Mouse (Mus musculus): ENCODE data around the gene Gm8439. TPM values are rescaled to one million over a fixed set of nuclear protein-coding genes. Genes with fewer than 3 reads are reported as not detected.
A peak's percentile ranks its signal among the peaks of the same experiment; 100 is the strongest.
"Not testable (repeated sequence)": the region's sequence is repeated elsewhere in the genome, so short reads cannot be mapped to it uniquely, and the experiment has no call there.

Gm8439 gene
- total RNA-seq, 2 experiments from 2014 or later = not detected

DNA sequence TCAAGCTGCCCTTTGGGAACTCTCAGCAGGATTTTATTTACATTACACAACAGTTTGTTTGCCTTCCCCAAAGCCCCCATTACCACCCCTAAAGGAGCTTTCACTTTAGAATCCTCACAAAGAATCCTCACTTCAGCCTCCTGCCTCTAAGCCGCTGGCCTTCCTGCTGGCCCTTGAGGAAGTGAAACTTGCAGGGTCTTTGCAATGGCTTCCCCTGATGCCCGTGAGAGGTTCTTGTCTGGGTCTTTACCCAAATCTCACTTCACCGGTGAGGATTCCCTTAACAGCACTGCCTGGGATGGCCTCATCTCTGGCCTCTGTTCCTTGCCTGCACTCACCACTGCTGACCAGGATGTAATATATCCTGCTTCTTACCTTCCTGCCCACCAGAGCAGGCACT lies 525 bp downstream of the Gm8439 start:
- no peak for TF ChIP-seq CTCF (conservative IDR thresholded peaks at IDR 0.05)
- no peak for DNase-seq (ENCODE audit: low spot score in 2 of 2)
- H3K4me3 ChIP-seq = no peak overlapping the region

DNA sequence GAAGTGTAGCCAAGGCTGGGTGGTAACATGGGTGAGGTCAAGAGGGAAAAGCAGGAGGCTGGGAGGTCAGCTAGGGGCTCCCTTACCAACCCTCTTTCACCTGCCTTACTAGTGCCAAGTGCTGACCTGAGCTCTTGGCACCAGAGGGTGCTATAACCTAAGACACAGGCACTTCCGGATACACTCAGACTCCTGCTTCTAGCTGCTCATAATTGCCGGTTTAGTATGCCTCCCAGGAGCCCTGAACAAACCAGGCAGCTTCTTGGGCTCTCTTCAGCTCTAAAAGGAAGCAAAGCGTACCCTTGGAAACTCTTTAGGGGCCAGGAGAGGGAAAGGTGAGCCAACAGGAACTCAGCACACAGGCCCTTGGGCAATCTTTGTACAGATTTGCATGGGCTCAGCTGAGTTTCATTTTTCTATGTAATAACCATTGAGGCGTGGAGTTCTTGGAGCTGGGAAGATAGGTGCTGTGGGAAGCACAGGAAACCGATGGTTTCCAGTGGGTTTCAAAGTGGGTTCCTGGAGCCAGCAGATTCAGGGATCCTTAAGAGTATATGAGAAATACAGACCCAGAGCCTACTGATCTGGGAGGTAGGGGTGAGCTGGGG lies 1.4 kb downstream of the Gm8439 start:
- Histone ChIP-seq H3K27ac (no peak overlapping the region), H3K4me3 (no peak overlapping the region)
- peak; percentile 54 to 61 for DNase-seq (ENCODE audit: low spot score in 2 of 2)
- TF ChIP-seq CTCF (conservative IDR thresholded peaks at IDR 0.05) = peak; percentile 92

More for the DNA sequence above, 525 bp downstream of the Gm8439 start:
- no peak overlapping the region for H3K27ac ChIP-seq

DNA sequence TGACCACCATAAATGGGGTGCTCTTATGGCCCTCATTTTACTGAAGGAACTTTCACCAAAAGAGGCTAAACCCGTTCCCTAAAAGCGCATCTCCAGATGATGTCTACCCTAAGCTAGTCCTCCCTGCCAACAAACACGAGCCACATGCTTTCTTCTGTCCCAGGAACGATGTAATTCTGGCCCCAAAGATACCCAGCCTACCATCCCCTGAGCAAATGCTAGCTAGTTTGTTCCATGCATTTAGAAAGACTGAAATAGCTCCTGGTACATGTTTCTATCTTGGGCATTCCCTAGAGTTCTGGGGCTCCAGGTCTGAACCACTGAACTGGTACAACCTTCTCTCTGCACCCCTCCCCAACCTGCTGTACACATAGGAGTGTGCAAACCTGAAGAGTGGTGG lies 2.4 kb downstream of the Gm8439 start:
- no peak for DNase-seq (ENCODE audit: low spot score in 2 of 2)
- H3K4me3 ChIP-seq = no peak overlapping the region
- 0 out of 2 replicates have a peak overlapping the region, but pooled peaks have one; percentile 19 for H3K27ac ChIP-seq
- no peak for TF ChIP-seq CTCF (conservative IDR thresholded peaks at IDR 0.05)

DNA sequence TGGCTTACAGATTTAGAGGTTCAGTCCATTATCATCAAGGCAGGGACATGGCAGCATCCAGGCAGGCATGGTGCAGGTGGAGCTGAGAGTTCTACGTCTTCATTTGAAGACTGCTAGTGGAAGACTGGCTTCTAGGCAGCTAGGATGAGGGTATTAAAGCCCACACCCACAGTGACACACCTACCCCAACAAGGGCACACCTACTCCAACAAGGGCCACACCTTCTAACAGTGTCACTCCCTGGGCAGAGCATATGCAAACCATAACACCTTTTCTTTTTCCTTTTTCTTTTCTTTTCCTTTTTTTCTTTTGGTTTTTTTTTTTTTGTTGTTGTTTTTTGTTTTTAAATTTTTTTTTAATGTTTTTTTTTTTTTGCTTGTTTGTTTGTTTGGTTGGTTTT lies 7.7 kb downstream of the Gm8439 start:
- H3K27ac ChIP-seq; DNase-seq (ENCODE audit: low spot score in 2 of 2); H3K4me3 ChIP-seq: not testable (repeated sequence)

DNA sequence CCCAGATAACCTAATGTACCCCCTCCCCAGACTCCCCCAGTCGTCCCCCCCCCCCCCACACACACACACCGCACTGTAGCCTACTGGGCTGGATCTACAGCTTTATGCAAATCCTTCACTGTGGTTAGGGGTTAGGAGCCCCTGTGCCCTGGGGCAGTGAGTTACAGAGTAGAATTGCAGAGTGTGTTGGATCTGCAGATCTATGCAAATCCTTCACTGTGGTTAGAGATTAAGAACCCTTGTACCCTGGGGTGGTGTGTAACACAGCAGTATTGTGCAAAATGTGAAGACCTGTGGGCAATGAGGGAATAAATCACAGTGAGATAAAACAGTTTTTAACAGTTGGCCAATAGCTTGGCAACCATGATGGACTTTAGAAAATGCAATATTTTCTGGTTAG lies 10.4 kb downstream of the Gm8439 start:
- Histone ChIP-seq H3K4me3 (no peak overlapping the region), H3K27ac (no peak overlapping the region)
- no peak for DNase-seq (ENCODE audit: low spot score in 2 of 2)
- TF ChIP-seq CTCF (conservative IDR thresholded peaks at IDR 0.05) = no peak

DNA sequence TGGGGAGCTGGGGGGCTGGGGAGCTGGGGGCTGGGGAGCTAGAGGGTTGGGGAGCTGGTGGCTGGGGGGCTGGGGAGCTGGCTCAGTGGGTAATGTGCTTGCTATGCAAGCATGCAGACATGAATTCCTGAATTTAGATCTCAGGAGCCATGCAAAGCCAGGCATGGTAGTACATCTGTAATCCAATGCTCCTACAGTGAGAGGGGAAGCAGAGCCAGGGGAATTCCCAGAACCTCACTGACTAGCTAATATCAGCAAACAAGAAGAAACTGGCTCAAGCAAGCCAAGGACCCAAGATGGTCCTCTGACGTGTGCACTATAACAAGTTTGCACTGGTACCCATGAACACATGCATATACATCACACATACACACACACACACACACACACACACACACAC lies 13.2 kb downstream of the Gm8439 start:
- no peak overlapping the region for H3K27ac ChIP-seq
- TF ChIP-seq CTCF (conservative IDR thresholded peaks at IDR 0.05) = no peak
- DNase-seq (ENCODE audit: low spot score in 2 of 2) = no peak
- no peak overlapping the region for H3K4me3 ChIP-seq

DNA sequence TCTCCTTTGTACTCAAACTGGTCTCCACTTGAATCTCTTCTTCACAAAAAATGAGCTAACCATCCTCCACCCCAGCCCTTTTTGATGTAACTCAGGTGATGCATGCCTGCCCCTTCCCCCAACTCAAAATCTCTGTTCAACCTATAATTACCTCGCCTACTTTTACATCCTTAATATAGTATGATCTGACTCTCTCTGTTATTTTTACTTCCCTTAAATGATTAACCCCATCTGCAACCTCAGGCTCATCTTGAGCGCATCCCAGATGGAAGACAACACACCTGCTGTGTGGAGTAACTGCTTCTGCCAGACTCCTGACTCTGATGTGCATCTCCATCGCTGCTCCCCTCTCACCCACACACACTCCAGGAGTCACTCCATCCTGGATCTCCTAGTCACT lies 14.1 kb downstream of the Gm8439 start:
- DNase-seq (ENCODE audit: low spot score in 2 of 2) = no peak
- H3K27ac ChIP-seq = no peak overlapping the region
- no peak for TF ChIP-seq CTCF (conservative IDR thresholded peaks at IDR 0.05)
- no peak overlapping the region for H3K4me3 ChIP-seq

DNA sequence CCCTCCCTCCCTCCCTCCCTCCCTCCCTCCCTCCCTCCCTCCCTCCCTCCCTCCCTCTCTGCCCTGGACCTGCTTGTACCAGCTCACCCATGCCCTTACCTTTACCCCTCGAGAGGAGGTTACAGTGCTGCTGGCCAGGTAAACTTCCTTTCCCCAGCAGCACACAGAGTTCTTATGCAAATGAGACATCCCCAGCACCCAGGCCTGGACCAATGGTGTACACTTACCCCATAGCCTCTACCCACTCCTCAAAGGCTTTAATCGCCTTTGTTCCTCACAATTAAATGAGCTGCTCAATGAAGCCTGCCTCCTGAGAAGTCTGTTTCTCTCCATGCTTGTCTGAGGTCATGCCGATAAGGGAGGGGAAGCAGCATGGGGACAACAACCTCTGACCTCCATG lies 18.4 kb downstream of the Gm8439 start:
- H3K27ac ChIP-seq = no peak overlapping the region

DNA sequence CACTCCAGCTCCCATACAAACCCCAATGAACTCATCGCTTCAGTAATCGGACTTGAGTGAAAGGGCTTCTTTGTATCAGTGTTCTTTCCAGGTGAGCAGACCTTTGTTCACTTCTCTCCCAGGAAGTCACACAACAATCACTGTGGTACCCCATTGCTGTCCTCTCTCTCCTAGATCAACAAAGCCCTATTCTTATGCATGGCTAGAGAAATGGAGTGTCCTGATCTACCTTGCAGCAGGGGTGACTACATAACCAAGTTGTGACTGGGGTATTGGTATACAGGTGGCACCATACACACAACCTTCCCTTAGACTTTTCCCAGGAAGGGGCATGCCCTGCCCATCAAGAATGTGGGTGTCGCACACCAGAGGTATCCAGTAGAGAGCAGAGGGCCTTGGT lies 22.5 kb downstream of the Gm8439 start:
- Histone ChIP-seq H3K4me3 (no peak overlapping the region), H3K27ac (0 out of 2 replicates have a peak overlapping the region, but pooled peaks have one; percentile 18)
- TF ChIP-seq CTCF (conservative IDR thresholded peaks at IDR 0.05) = no peak
- DNase-seq (ENCODE audit: low spot score in 2 of 2) = no peak

More for the DNA sequence above, 18.4 kb downstream of the Gm8439 start:
- H3K4me3 ChIP-seq = no peak overlapping the region
- no peak for DNase-seq (ENCODE audit: low spot score in 2 of 2)
- TF ChIP-seq CTCF (conservative IDR thresholded peaks at IDR 0.05) = no peak

DNA sequence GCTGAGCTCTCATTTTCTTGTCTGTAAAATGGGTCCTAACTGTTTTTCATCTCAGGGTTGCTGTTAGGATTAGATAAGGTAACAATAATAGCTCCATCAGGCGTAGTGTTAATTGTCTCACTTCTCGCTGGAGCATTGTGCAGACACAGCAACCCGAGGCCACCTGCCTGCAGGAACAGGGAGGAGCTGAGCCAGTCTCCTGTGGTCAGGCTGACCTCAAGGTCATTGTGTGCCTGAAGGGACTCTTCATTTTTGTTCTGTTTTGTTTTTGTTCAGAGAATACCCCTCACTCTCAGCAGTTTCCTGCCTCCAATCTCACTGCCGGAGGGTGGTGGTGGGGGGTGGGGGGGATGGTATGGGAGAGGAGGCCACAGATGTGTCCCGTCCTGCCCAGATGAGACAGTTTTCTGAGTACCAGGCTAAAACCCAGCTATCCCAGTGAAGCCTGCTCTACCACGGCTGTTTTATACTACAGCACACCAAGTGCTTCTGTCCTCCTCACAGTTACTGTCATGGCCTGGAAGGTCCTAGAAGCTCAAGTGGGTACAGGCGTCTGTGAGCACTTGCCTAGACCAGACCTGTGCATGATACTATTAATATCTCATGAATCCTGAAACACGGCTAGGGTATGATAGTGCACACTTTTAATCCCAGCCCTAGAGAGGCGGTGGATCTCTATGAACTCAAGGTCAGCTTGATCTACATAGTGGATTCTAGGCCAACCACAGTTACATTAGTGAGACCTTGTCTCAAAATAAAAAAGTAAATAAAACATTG lies 23.9 kb downstream of the Gm8439 start:
- Histone ChIP-seq H3K27ac (peak overlapping the region; percentile 57), H3K4me3 (no peak overlapping the region)
- DNase-seq (ENCODE audit: low spot score in 2 of 2) = no peak
- no peak for TF ChIP-seq CTCF (conservative IDR thresholded peaks at IDR 0.05)

DNA sequence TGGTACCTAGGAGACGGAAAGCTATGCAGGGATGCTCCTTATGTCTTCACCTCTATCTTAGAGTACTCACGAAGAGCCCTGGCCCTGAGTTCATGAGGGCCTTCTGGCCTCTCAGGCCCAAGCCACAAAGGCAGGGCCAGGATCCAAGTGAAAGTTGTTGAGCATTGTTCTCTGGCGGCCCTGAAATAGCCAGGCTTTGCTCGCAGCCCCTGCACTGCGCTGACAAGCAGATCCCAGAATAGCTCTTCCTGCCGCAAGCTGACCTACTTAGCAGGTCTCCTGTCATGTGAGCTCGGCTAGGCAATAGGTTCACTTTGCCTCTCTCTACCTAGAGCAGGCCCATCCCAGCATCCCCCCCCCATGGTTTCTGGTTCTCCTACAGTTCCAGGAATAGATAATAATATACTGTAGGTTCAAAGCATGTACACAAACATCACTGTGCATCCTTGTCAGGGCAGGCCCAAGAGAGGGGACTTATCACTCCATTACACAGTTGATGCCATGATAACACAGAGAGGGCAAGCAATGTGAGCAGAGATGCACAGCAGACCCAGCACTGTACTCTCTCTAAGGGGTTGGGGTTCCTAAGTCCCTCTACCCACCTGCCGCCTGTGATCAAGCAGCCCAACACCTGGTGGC lies 25.3 kb downstream of the Gm8439 start:
- H3K4me3 ChIP-seq = no peak overlapping the region
- TF ChIP-seq CTCF (conservative IDR thresholded peaks at IDR 0.05) = no peak
- peak overlapping the region; percentile 88 for H3K27ac ChIP-seq
- peak; percentile 18 to 45 for DNase-seq (ENCODE audit: low spot score in 2 of 2)

DNA sequence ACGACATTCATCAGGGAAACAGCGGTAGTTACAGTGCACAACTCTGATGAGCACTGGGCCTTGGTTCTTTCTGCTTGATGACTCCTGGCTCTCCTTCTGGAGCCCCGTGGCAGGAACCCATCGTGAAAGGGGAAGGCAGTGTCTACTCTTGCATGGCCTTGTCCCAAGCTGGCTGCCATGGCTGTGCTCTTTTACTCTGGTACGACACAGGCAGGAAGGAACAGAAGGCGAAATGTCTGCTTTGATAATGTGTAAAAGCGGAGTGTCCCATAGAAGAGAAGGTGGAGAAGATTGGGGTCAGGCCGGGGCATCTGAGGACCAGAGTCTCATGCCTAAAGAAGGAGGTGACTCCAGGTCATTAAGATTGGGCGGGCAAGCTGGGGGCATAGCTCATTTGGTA lies 26.1 kb downstream of the Gm8439 start:
- peak overlapping the region; percentile 88; the same call in 1 of the 2 replicates for H3K27ac ChIP-seq
- DNase-seq (ENCODE audit: low spot score in 2 of 2) = no peak
- no peak overlapping the region for H3K4me3 ChIP-seq
- TF ChIP-seq CTCF (conservative IDR thresholded peaks at IDR 0.05) = no peak

DNA sequence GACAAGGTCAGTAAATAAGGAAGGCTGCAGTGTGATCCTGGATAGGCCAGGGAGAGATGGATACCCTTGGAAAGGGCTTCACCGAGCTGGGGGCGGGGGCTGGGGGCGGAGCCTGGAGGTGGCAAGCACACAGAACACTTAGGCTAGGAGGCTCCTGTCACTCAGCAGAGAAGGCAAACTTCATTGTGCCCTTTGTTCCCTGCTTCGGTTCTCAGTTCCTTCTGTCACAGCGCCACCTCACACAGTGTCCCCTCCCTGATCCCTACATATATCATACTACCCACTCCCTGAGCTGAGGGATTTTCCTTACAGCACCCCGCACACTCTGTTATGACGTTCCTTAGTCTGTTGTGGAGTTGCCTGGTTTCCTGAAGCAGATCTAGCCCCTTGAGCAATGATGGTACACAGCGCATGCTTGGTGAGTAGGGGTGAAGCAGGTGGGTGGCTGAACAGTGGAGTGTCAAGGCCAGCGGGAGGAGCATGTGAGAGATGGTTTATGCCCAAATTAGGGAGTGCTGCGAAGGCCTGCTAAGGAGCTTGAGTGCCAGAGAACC lies 27.1 kb downstream of the Gm8439 start:
- no peak for TF ChIP-seq CTCF (conservative IDR thresholded peaks at IDR 0.05)
- H3K4me3 ChIP-seq = no peak overlapping the region
- no peak overlapping the region for H3K27ac ChIP-seq
- no peak for DNase-seq (ENCODE audit: low spot score in 2 of 2)

All from layer of hippocampus, adult 2 months (tissue).